Mouse (Mus musculus) spleen, postnatal 36 days (tissue): ENCODE measurements around the gene Tppp.
A peak's percentile ranks its signal among the peaks of the same experiment; 100 is the strongest.
"Not testable (repeated sequence)": the region's sequence is repeated elsewhere in the genome, so short reads cannot be mapped to it uniquely, and the experiment has no call there.

Source experiments
- DNase-seq, 2 experiments: peaks; one replicate each; pipeline ENCODE4 v3.0.0; 2022; ENCODE audit warnings: low spot score in 2 of 2, mixed read lengths in 1 of 2

The Tppp gene

DNA sequence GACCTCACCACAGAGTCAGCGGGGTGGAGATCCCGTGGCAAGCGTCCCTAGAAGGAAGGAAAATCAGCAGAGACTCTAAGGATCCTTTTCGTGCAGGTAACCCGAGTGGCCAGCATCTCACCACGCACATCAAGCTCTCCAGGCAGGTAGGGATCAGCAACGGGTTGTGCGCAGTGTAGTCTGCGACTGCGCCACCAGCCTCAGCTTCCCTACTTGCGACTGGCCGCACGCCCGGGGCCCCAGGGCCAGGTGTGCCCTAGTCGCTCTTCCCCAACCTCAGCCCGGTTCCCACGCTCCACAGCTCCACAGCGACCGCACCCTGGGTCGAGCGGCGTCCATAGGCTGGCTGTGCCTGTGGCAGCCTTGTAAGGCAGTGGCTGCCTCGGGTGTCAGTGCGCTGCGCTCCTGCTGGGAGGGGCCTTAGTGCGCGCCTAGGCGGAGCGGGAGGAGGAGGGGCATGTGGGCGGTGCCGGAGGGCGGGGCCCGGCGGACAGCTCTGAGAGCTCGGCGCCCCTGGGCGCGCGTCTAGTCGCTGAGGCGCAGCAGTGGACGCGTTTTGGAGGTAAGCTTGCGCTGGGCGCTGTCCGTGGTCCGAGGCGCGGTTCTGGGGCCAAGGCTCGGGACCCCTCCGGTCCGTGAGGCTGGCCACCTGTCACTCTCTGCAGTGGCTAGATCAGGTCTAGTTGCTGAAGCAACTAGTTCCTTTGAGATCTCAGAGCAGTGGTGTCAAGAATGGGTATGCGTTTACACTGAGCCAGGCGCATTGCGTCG lies at the start of gene Tppp:
TSS of gene Tppp (plus strand) at position 460 of the 771 bp plus-strand sequence.
- DNase-seq = peak; percentile 87 to 89

DNA sequence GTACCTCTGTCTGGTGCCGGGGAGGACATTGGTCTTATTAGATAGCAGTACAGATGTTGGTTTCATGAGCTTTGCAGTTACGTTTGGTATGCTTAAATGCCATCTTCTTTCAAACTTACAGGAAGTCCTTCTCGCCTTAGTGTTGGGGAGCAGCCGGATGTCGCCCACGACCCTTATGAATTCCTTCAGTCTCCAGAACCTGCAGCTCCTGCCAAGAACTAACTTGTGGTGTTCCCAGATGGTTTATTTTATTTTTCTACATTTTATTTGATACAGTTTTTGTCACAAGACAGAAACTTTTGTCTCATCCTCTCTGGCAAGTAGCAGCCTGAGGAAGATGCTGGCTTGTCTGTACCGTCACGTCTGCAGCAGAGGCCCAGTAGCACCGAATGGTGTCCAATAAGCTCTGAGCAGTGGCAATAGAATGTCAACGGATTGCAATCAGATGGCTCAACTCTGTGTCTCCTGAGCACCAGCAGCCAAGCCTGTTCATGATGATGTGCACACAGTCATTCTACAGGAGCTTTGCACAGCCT lies 49.0 kb upstream of the Tppp start:
- DNase-seq = no peak

DNA sequence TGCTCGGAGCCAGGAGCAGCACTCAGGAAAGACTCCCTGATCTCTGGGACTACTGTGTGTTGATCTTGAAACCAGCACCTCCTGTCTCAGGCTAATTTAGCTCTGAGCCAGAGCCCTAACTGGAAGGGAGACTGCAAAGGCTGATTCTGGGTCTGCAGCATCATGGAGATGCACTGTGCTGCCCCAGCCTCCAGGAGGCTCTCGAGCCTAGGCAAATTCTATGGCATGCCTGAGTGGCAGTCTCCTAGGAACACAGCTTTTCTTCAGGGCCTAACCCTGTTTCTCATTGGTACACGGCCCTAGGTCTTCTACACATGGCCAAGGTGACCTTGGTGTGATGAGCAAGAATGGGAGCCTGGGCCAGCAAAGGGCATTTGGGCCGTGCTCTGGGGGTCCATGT lies 48.0 kb upstream of the Tppp start:
- DNase-seq = no peak

DNA sequence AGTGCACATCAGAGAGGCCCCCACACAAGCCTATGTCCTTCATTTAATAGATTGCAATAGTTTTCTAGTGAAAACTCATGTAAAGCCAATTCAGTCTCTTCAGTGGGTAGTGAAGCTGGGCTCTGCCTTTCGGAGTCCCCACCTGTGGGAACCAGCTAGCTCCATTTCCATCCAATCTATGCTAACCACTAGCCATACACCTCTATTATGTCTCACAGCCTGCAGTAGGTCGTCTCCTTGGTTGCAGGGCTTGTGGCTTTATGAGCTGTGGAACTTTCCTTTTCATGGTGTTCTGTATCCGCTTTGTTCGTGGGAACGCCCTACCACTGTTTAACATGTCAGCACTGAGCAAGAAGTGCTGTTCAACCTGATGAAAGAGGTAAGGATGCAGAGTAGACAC lies 45.7 kb upstream of the Tppp start, which contains the start of gene Zdhhc11:
TSS of gene Zdhhc11 (plus strand) at position 301 of the 400 bp plus-strand sequence.
- no peak for DNase-seq

DNA sequence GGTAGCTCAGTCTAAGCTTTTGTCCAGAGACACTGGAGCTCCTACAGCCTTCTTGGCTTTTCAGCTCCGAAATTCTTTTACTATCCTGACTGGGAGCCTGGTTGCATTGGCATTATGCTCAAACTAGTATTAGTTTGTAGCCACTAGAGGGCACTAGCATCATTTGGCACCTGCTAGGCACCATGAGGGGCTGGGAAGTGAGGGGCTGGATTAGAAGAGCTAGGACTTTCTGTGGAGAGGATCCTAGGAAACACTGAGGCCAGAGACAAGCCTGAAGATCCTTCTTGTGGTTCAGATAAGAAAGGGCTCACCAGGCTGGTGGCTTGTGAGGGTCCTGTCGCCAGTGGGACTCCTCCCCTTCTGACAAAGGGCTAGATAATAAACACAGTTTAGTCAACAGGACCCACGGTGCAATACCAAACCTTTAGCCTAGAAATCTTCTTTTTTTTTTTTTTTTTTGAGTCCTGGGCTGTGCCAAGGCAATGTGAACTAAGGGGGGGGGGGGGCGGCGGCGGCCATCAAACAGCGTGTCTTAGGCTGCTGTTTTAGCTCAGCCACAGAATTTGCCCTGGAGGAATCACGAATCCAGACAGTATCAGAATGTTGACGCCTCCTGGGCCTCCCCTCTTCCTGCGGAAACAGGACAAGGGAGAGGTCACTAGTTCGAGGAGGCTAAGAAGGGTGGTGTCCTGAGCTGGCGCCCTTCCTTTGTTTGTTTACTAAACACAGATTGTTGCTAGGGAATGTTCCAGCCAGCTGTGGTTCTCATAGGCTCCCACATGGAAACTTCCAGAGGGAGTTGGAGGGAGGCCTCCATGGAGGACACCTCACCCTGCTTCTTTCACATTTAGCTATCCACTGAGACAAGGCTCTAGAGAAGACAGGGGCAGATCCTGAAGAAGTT lies 38.4 kb upstream of the Tppp start:
- DNase-seq = peak; percentile 13 to 15

DNA sequence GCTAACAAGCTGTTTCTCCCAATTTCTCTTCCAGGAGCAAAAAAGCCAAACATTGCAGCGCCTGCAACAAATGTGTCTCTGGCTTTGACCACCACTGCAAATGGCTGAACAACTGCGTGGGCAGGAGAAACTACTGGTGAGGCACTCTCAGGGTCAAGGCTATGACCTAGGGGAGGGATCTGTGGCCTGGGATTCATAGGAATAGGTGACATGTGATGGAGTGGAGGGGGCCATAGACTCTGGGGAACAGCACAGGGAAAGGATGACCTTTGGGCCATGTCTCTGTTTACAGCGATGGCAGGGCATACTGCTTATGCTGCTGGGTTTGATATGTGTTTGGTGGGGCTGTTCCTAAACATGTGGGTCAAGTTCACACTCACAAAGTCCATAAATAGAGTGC lies 34.7 kb upstream of the Tppp start:
- no peak for DNase-seq

DNA sequence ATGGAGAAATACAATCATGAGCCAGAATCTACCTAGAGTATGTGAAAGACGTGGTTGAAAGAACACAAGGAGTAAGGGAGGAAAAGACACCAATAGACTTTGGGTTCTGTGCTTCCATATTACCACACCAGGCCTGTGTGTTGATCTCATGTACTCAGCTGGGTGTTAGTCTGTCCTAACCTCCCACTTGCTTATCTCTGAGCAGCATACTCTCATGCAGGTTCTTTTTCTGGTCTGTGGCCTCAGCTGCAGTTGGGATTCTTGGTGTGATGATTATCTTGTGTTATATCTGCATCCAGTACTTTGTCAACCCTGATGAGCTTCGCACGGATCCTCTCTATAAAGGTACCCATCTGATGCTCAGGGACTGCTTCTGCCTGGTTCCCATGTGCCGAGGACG lies 32.3 kb upstream of the Tppp start:
- DNase-seq = no peak

DNA sequence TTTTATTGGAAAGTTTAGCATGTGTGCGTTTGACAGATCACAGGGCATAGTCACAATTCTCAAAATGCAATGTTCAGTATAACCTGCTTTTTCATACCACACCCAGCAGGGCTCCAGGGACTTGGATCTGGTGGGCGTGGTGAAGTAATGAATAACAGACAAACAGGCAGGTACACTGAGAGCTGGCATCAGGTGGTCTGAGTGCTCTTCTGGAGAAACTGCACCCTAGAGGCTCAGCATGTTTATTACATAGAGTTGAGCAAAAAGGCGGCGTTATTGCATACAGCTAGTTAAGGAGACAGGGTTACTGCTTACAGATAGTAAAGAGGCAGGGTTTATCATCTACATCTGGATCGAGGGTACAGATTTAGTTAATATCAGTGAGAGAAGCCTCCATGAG lies 18.9 kb upstream of the Tppp start:
- DNase-seq = no peak

DNA sequence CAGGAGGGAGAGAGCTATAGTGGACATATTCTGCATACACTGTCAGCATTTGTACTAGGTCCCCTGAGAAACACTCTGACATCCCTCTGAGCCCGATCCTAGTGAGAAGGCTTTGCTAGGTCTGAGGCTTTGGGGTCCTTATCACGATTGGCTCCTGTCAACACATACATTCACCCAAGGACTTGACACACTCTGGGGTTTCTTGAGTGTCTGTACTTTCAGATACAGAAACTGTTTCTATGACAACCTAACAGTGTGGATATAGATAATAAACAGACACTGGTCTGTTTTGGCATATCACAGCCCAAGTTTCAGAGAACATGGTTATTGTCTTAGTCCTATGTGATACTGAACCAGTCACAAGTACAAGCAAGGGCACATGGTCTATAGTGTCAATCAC lies 18.4 kb upstream of the Tppp start:
- DNase-seq = no peak

DNA sequence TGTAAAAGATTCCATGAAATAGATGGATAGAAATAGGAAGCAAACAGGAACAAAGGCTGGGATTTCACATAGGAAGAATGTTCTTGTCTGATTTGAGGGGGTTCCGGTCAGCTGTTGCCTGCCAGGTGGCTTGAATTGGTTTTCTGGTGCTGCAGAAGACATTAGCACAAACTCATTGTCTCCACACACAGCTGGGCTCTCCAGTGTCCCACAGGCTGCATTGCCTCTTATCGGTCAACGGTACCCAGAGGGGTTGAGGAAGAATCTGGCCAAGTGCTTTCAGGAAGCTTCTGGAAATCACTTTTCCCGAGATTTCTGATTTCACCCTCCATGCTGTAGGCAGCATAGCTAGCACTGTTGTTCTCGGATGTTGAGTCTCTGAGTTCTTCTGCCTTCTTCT lies 17.9 kb upstream of the Tppp start:
- DNase-seq = no peak

DNA sequence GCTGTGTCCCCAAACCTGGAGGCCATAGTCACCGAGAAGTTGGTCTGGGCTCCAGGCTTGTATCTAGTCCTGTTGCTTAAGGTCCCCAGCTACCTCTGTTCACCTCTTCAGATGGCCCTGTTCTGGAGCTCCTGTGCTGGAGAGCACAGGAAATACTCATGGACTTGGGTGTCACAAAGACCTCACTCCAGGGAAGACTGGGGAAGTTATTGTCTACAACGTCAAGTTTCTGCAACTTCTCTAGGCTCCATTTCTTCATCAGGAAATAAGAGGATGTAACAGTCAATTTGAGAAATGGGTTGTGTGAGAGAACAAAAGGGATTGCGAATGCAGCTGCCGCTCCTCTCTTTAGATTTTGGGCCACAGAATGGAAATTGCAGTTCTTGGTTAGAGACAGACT lies 12.8 kb upstream of the Tppp start:
- no peak for DNase-seq

DNA sequence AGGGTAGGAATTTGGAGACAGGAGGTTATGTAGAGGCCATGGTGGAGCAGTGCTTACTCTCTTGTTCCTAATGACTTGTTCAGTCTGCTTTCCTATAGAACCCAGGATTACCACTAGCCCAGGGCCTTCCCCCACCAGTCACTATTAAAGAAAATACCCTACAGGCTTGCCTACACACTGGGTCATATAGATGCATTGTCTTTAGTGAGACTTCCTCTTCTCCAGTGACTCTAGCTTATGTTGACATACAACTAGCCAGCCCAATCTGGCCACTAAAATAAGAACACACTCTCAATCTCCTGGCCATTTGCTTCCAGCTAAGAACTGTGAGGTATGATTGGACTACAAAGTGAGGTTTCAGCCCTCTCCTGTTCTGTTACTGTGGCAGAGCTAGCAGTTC lies 8.7 kb upstream of the Tppp start:
- DNase-seq = no peak

DNA sequence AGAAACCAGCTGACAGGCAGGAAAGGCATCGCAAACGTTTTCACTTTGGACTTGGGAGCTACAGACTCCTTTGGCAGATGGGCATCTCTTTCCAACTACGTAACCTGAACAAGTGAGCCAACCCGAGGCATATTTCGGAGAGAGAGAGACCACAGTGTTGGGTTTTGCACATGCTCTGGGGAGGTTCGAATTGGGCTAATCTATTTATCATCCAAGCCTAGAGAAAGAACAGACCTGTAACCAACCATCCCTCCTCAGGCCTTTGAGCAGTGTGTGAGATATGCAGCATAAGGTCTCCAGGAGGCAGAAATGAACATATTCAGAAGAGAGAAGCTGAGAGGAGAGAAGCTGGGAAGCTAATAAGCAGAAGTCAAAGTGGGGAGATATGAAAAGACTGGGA lies 8.2 kb upstream of the Tppp start:
- DNase-seq = no peak

DNA sequence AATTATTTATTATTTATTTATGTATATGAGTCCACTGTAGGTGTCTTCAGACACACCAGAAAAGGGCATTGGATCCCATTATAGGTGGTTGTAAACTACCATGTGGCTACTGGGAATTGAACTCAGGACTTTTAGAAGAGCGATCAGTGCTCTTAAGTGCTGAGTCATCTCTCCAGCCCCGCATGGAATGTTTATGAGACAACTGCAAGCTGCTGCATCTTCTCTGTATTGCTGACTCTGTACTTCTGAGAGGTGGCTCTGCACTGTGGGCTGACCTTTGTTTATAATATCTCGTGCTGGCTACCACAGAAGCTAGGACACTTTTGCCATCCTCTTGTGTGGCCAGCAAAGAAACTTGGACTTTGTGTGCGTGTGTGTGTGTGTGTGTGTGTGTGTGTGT lies 7.7 kb upstream of the Tppp start:
- DNase-seq = no peak

DNA sequence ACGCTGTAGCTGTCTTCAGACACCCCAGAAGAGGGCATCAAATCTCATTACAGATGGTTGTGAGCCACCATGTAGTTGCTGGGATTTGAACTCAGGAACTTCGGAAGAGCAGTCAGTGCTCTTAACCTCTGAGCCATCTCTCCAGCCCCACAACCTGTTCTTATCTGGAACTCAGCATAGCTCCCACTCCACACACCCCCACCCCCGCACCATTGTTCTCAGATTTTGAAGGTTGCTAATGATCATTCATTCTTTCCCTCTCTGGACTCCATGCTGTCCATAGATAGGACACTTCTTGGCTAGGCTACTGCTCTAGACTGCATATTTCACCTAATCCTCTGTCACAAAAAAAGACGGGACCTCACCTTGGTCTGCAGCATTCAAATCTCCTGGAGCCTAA lies 2.3 kb upstream of the Tppp start:
- not testable (repeated sequence) for DNase-seq

DNA sequence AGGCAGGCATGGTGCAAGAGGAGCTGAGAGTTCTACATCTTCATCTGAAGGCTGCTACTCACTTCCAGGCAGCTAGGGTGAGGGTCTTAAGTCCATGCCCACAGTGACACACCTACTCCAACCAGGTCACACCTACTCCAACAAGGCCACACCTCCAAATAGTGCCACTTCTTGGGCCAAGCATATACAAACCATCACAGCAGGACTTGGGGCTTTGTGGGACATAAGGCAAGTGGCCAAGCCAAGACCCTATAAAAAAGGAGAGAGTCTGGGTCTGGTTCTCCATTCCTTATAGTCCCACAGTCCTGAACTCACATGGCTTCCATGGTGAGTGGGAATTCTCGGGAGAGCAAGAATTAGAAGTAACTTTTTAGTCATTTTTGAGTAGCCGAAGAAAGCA lies 991 bp upstream of the Tppp start:
- not testable (repeated sequence) for DNase-seq

DNA sequence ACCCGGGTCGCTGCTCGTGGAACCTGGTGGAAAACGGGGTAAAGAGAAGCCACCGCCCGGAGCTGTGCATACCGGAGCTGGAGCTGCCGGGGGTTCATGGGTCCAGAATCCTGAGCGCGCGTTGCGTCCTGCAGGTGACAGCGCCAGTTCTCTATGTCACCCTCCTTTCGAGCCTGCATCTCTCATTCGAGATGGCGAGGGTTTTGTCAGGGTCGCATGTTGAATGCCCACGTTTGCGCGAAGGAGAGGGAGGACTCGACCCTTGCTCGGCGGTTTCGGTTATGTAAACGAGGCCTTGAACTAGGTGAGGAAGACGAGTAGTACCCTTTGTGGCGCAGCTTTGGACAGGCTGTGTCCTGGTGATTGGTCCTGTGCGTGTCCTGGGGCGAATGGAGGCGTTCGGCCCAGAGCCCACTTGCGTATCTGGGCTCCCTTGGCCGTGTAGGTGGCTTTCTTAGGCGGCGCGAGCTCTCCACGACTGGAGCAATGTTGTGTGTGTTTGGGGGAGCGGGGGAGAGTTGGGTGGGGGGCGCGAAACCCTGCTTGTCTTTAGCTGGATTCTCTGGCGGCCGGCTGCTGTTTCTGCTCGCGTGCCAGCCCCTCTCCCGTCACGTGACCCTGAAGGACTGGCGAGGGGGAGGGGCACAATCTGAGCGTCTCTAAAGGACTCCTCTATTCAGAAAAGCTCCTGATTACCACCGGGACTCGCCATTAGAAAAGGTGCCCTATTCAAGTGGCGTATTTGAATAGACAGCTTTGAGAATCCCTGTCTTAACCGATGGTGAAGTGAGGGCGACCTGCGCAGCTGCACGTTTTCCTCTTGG lies 796 bp downstream of the Tppp start:
- peak; percentile 20 to 38 for DNase-seq

DNA sequence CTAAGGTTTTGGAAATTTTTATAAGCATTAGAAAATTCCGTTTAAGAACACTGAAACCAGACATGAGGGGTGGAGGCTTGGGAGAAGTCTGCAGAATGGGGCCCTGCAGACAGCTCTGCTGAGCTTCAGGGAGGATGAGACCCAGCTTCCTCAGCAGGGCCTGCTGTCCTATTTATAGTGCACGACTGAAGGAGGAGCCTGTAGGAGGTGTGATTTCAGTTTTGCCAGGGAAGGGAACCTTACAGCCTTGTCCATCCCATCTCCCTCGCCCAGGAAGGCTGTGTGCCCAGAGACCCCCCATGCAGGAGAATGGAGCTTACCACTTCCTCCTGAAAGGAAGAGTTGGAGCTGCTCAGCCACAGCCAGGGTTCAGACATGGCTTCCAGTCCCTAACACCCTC lies 1.5 kb downstream of the Tppp start:
- DNase-seq = no peak

DNA sequence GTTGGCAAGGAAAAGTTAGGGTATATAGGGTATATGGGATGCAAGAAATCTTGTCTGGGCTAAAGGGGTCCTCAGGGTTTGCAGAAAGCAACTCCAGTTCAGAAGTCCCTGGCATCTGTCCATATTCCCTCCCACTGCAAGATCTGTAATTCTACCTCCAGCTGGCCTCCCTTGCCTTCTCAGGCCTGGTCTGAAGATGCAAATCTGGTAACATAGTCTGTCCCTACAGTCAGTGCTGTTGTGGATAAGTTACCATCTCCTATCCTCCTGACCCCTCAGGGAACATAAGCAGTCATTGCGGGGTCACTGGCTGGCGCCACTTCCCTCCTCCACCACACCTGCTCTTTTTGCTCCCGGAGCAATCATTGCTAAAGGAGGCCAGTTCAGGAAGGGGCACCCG lies 6.7 kb downstream of the Tppp start:
- DNase-seq = no peak

DNA sequence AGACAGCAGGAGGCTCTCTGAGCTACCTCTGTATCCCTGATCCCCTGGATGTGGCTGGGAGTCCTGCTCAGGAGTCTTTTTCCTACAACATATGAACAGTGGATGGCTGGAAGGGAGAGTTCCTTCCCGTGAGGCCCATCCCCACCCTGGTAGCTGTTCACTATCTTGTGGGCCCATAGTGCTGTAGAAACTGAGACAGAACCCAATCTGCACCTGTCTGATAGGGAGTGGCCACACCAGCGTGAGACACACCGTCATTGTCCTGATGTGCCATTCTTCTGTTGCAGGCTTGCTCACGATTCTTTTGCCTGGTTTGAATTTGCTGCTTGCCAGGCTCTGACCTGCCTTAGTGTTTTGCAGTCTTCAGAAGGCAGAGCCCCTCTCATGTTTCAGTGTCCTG lies 8.2 kb downstream of the Tppp start:
- no peak for DNase-seq

DNA sequence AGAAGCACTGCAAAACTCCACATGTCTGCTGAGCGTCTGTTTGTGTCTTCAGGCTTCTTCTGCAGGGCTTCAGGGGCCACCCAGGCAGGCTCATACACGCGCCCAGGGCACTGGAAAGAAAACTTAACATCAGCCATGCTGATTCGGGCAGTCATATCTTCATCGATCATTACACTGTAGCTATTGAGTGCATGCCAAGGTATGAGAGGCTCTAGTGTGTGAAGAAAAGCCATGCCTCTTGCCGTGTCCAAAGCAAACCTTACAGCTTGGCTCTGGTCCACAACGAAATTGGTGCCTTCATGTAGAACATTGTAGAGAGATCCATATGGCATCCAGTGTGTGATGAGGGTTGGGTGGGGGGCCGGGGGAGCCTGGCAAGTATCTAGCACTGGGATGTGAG lies 9.8 kb downstream of the Tppp start:
- DNase-seq = not testable (repeated sequence)
